Mouse (Mus musculus) C2C12 (cell line): Measurements from ENCODE around the gene Dsp. TPM values are rescaled to one million over a fixed set of nuclear protein-coding genes. Genes with fewer than 3 reads are reported as not detected.

Experiments used
- H3K27me3 ChIP-seq: one replicate; pipeline ENCODE4 v1.6.1; 2011; ENCODE audit not compliant: control insufficient read depth, insufficient read depth, insufficient read length
- H3K36me3 ChIP-seq: one replicate; pipeline ENCODE4 v1.6.1; 2011; ENCODE audit not compliant: control insufficient read depth, insufficient read depth
- H3K4me3 ChIP-seq: one replicate; pipeline ENCODE4 v1.5.1; 2011; ENCODE audit warnings: mild to moderate bottlenecking, control low read depth; ENCODE audit not compliant: poor library complexity, insufficient read depth, severe bottlenecking
- H3K79me2 ChIP-seq: one replicate; pipeline ENCODE4 v1.6.1; 2011; ENCODE audit not compliant: control insufficient read depth, insufficient read depth
- H3K79me3 ChIP-seq: one replicate; pipeline ENCODE4 v1.6.1; 2011; ENCODE audit warnings: low read depth, control low read depth
- H3ac ChIP-seq: one replicate; pipeline ENCODE3; 2011; ENCODE audit warnings: low read depth; ENCODE audit not compliant: control insufficient read depth, insufficient read length
- CEBPB ChIP-seq: IDR thresholded peaks from one replicate; pipeline ENCODE4 v1.6.1; 2011; ENCODE audit warnings: low read depth, mild to moderate bottlenecking, control low read depth, moderate library complexity
- CTCF ChIP-seq: IDR thresholded peaks from one replicate; pipeline ENCODE4 v1.5.1; 2011; ENCODE audit not compliant: control insufficient read depth, insufficient read depth, insufficient read length
- FOSL1 ChIP-seq: IDR thresholded peaks from one replicate; pipeline ENCODE4 v1.8.0; 2011; ENCODE audit warnings: mild to moderate bottlenecking, low read length; ENCODE audit not compliant: poor library complexity, insufficient read depth, severe bottlenecking
- MAX ChIP-seq: IDR thresholded peaks from one replicate; pipeline ENCODE4 v1.6.1; 2011; ENCODE audit warnings: mild to moderate bottlenecking, control low read depth
- MYOD1 ChIP-seq: IDR thresholded peaks from one replicate; pipeline ENCODE4 v1.6.1; 2011; ENCODE audit warnings: low read depth; ENCODE audit not compliant: control insufficient read depth, insufficient read length
- MYOG ChIP-seq: IDR thresholded peaks from one replicate; pipeline ENCODE4 v1.6.1; 2011; ENCODE audit not compliant: control insufficient read depth, insufficient read length; ENCODE audit errors: extremely low read depth
- USF1 ChIP-seq: IDR thresholded peaks from one replicate; pipeline ENCODE4 v1.6.1; 2011; ENCODE audit warnings: low read depth, mild to moderate bottlenecking, control low read depth, moderate library complexity
- polyA plus RNA-seq: library from polyadenylated mRNA; unstranded; fragments of >200 nt; fragmentation: generic; extraction: Trizol; gene quantifications from one replicate; pipeline ENCODE4 v1.2.1, GENCODE M21; 2012; ENCODE audit warnings: missing spikeins

Dsp gene
- polyA plus RNA-seq, 1 experiment, result not detected

GRCm38 (mm10) chr13:38127683-38128082 is 23.4 kb upstream of the Dsp start:
- Histone ChIP-seq H3K36me3 (no peaks in the 10 kb centered on the region), H3ac (no peak overlapping the region)

GRCm38 (mm10) chr13:38128246-38128645 is 22.8 kb upstream of the Dsp start:
- no peak overlapping the region for H3K4me3 ChIP-seq
- H3K79me3 ChIP-seq, result no peaks in the 10 kb centered on the region
- H3ac ChIP-seq, result no peak overlapping the region
- peaks cover 8% of the 10 kb centered on the region for H3K27me3 ChIP-seq
- H3K36me3 ChIP-seq, result no peaks in the 10 kb centered on the region
- no peak for TF ChIP-seq USF1
- H3K79me2 ChIP-seq, result no peaks in the 10 kb centered on the region

More at GRCm38 (mm10) chr13:38127683-38128082, 23.4 kb upstream of the Dsp start:
- H3K4me3 ChIP-seq, result no peak overlapping the region
- H3K79me2 ChIP-seq, result no peaks in the 10 kb centered on the region
- peaks cover 8% of the 10 kb centered on the region for H3K27me3 ChIP-seq
- TF ChIP-seq CTCF (no peak), CEBPB (no peak), MYOG (no peak), MYOD1 (no peak), USF1 (no peak), FOSL1 (no peak), MAX (no peak)
- no peaks in the 10 kb centered on the region for H3K79me3 ChIP-seq

GRCm38 (mm10) chr13:38129492-38129891 is 21.6 kb upstream of the Dsp start:
- no peaks in the 10 kb centered on the region for H3K79me3 ChIP-seq
- peaks cover 8% of the 10 kb centered on the region for H3K27me3 ChIP-seq
- no peak for TF ChIP-seq USF1
- TF ChIP-seq MAX, result no peak
- no peak for TF ChIP-seq FOSL1
- no peak for TF ChIP-seq CTCF
- no peak for TF ChIP-seq MYOD1
- TF ChIP-seq MYOG, result no peak
- no peak overlapping the region for H3ac ChIP-seq
- H3K4me3 ChIP-seq, result no peak overlapping the region
- H3K79me2 ChIP-seq, result no peaks in the 10 kb centered on the region
- H3K36me3 ChIP-seq, result no peaks in the 10 kb centered on the region

GRCm38 (mm10) chr13:38130116-38130515 is 21.0 kb upstream of the Dsp start:
- Histone ChIP-seq H3K79me2 (no peaks in the 10 kb centered on the region), H3ac (no peak overlapping the region), H3K27me3 (peaks cover 9% of the 10 kb centered on the region), H3K79me3 (no peaks in the 10 kb centered on the region), H3K36me3 (no peaks in the 10 kb centered on the region), H3K4me3 (no peak overlapping the region)
- TF ChIP-seq CTCF (no peak), FOSL1 (no peak), CEBPB (no peak), MYOG (no peak), MAX (no peak)

GRCm38 (mm10) chr13:38133016-38133528 is 18.0 kb upstream of the Dsp start:
- TF ChIP-seq CTCF (no peak), MAX (no peak), MYOD1 (no peak), USF1 (no peak), CEBPB (no peak), FOSL1 (no peak), MYOG (no peak)
- no peaks in the 10 kb centered on the region for H3K79me2 ChIP-seq

GRCm38 (mm10) chr13:38140521-38140920 is 10.6 kb upstream of the Dsp start:
- Histone ChIP-seq H3ac (no peak overlapping the region), H3K36me3 (no peaks in the 10 kb centered on the region), H3K4me3 (no peak overlapping the region), H3K79me3 (no peaks in the 10 kb centered on the region), H3K27me3 (peaks cover 8% of the 10 kb centered on the region), H3K79me2 (no peaks in the 10 kb centered on the region)
- TF ChIP-seq FOSL1 (no peak), MYOD1 (no peak), CEBPB (no peak), USF1 (no peak), CTCF (no peak), MYOG (no peak), MAX (no peak)

More at GRCm38 (mm10) chr13:38133016-38133528, 18.0 kb upstream of the Dsp start:
- H3K27me3 ChIP-seq, result peaks cover 14% of the 10 kb centered on the region
- H3ac ChIP-seq, result no peak overlapping the region
- H3K36me3 ChIP-seq, result no peaks in the 10 kb centered on the region
- no peak overlapping the region for H3K4me3 ChIP-seq
- H3K79me3 ChIP-seq, result no peaks in the 10 kb centered on the region
